Mouse (Mus musculus): ENCODE data around the gene Acaa1a. TPM values are rescaled to one million over a fixed set of nuclear protein-coding genes. Genes with fewer than 3 reads are reported as not detected.
A peak's percentile ranks its signal among the peaks of the same experiment; 100 is the strongest.

Gene Acaa1a
- total RNA-seq, 2 experiments from 2014 or later, result 30.1 to 53.2 TPM

- no peak for ATAC-seq (replicated peaks; ENCODE audit: low FRiP score, low TSS enrichment, poor library complexity, severe bottlenecking)
Measured at GRCm38 (mm10) chr9:119375008-119375407, 35.5 kb downstream of the Acaa1a start.

GRCm38 (mm10) chr9:119375556-119375955 is 36.1 kb downstream of the Acaa1a start:
- ATAC-seq (replicated peaks; ENCODE audit: low FRiP score, low TSS enrichment, poor library complexity, severe bottlenecking), result no peak

- ATAC-seq (replicated peaks; ENCODE audit: low FRiP score, low TSS enrichment, poor library complexity, severe bottlenecking), result no peak
Measured at GRCm38 (mm10) chr9:119378231-119378630, 38.8 kb downstream of the Acaa1a start.

- no peak for ATAC-seq (replicated peaks; ENCODE audit: low FRiP score, low TSS enrichment, poor library complexity, severe bottlenecking)
Measured at GRCm38 (mm10) chr9:119382603-119383002, 43.1 kb downstream of the Acaa1a start.

GRCm38 (mm10) chr9:119388956-119389355 is 49.5 kb downstream of the Acaa1a start:
- ATAC-seq (replicated peaks; ENCODE audit: low FRiP score, low TSS enrichment, poor library complexity, severe bottlenecking), result peak; percentile 50

- no peak for ATAC-seq (replicated peaks; ENCODE audit: low FRiP score, low TSS enrichment, poor library complexity, severe bottlenecking)
Measured at GRCm38 (mm10) chr9:119390214-119390613, 50.7 kb downstream of the Acaa1a start.

- ATAC-seq (replicated peaks; ENCODE audit: low FRiP score, low TSS enrichment, poor library complexity, severe bottlenecking), result no peak
Measured at GRCm38 (mm10) chr9:119394808-119395207, 55.3 kb downstream of the Acaa1a start.

Other genes with a start within 250 kb of the Acaa1a start
- not detected in 2 replicates for gene Plcd1, start 246.2 kb upstream of the Acaa1a start, total RNA-seq (2014; fragmentation: Nextera tagmentation)
- not detected in 2 replicates for gene Plcd1, start 246.2 kb upstream of the Acaa1a start, total RNA-seq (2017)
- gene Dlec1, start 237.2 kb upstream of the Acaa1a start, total RNA-seq (2014; fragmentation: Nextera tagmentation), result not detected in 2 replicates
- 0.65 TPM in 1 of 2 replicates, not detected in the other for gene Dlec1, start 237.2 kb upstream of the Acaa1a start, total RNA-seq (2017)
- gene Acaa1b, start 182.6 kb upstream of the Acaa1a start, total RNA-seq (2014; fragmentation: Nextera tagmentation), result not detected in 2 replicates
- gene Acaa1b, start 182.6 kb upstream of the Acaa1a start, total RNA-seq (2017), result not detected in 2 replicates
- not detected in 2 replicates for gene Gm47289, start 180.5 kb upstream of the Acaa1a start, total RNA-seq (2014; fragmentation: Nextera tagmentation)
- not detected in 2 replicates for gene Gm47289, start 180.5 kb upstream of the Acaa1a start, total RNA-seq (2017)
- gene Slc22a13, start 130.6 kb upstream of the Acaa1a start, total RNA-seq (2014; fragmentation: Nextera tagmentation), result not detected in 2 replicates
- gene Slc22a13, start 130.6 kb upstream of the Acaa1a start, total RNA-seq (2017), result not detected in 2 replicates
- 32.6 and 33.0 TPM in 2 replicates for gene Oxsr1, start 17.2 kb upstream of the Acaa1a start, total RNA-seq (2014; fragmentation: Nextera tagmentation)
- gene Oxsr1, start 17.2 kb upstream of the Acaa1a start, total RNA-seq (2017), result 50.4 and 55.4 TPM in 2 replicates
- gene Myd88, start 1.7 kb downstream of the Acaa1a start, total RNA-seq (2014; fragmentation: Nextera tagmentation), result 19.9 and 21.1 TPM in 2 replicates
- gene Myd88, start 1.7 kb downstream of the Acaa1a start, total RNA-seq (2017), result 16.2 and 18.8 TPM in 2 replicates
- 5.4 and 5.7 TPM in 2 replicates for gene Xylb, start 17.7 kb downstream of the Acaa1a start, total RNA-seq (2014; fragmentation: Nextera tagmentation)
- 4.3 and 4.8 TPM in 2 replicates for gene Xylb, start 17.7 kb downstream of the Acaa1a start, total RNA-seq (2017)
- gene Slc22a14, start 25.9 kb downstream of the Acaa1a start, total RNA-seq (2014; fragmentation: Nextera tagmentation), result not detected in 2 replicates
- not detected in 2 replicates for gene Slc22a14, start 25.9 kb downstream of the Acaa1a start, total RNA-seq (2017)
- 0.09 and 3.4 TPM in 2 replicates for gene Acvr2b, start 62.4 kb downstream of the Acaa1a start, total RNA-seq (2014; fragmentation: Nextera tagmentation)
- 1.3 TPM in 1 of 2 replicates, not detected in the other for gene Acvr2b, start 62.4 kb downstream of the Acaa1a start, total RNA-seq (2017)
- gene Exog, start 105.3 kb downstream of the Acaa1a start, total RNA-seq (2014; fragmentation: Nextera tagmentation), result 8.2 and 11.1 TPM in 2 replicates
- 4.4 and 5.1 TPM in 2 replicates for gene Exog, start 105.3 kb downstream of the Acaa1a start, total RNA-seq (2017)
- gene Scn5a, start 239.3 kb downstream of the Acaa1a start, total RNA-seq (2014; fragmentation: Nextera tagmentation), result not detected in 2 replicates
- not detected in 2 replicates for gene Scn5a, start 239.3 kb downstream of the Acaa1a start, total RNA-seq (2017)